Mouse (Mus musculus): ENCODE data around the gene Ndufv3.

- TF ChIP-seq CTCF (IDR thresholded peaks at IDR 0.05; ENCODE audit: low read depth, low read length) (no peak), POLR2A (IDR thresholded peaks at IDR 0.05; ENCODE audit: extremely low read depth, insufficient read depth, low read length) (no peak)
Observed at GRCm38 (mm10) chr17:31503337-31503736, 16.6 kb upstream of the Ndufv3 start.
